Mouse (Mus musculus) cerebellum, adult 2 months (tissue): ENCODE results near the gene Ccin.

ENCODE experiments used
- CTCF ChIP-seq: fragments of 200-500 bp; IDR thresholded peaks from 2 replicates; pipeline ENCODE4 v1.5.1; 2011; ENCODE audit warnings: low read depth, mild to moderate bottlenecking, control low read depth, low read length, moderate library complexity, borderline replicate concordance; ENCODE audit not compliant: insufficient read depth
- POLR2A ChIP-seq: fragments of 200-500 bp; IDR thresholded peaks from 2 replicates; pipeline ENCODE4 v1.6.1; 2011; ENCODE audit warnings: low read length, control low read depth, borderline replicate concordance; ENCODE audit not compliant: insufficient read depth

DNA sequence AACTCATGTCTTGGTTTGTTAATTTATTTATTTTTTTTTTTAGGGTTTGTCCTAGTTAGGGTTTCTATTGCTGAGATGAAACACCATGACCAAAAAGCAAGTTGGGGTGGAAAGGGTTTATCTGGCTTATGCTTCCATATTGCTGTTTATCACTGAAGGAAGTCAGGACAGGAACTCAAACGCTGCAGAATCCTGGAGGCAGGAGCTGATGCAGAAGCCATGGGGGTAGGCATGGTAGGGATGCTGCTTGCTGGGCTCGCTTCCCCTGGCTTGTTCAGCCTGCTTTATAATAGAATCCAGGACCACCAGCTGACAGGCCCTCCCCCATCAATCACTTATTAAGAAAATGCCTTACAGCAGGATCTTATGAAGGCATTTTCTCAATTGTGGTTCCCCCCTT is 27.6 kb downstream of the Ccin start:
- no peak for TF ChIP-seq CTCF
- no peak for TF ChIP-seq POLR2A
